Mouse (Mus musculus) embryonic facial prominence, embryonic 13.5 days (tissue): Measurements from ENCODE around the gene Chtop. TPM values are rescaled to one million over a fixed set of nuclear protein-coding genes. Genes with fewer than 3 reads are reported as not detected.

Source experiments
- ATAC-seq: fragments of 200-750 bp; cut with Nextera tagmentation; 2 replicates; pipeline ENCODE4 v1.8.0; 2017; ENCODE audit warnings: low read depth; ENCODE audit not compliant: insufficient number of reproducible peaks, insufficient read depth, low FRiP score, low TSS enrichment
- H3K27ac ChIP-seq: fragments of 300-500 bp; sonication (generic); 2 replicates; pipeline ENCODE4 v1.5.1; 2015; ENCODE audit warnings: moderate library complexity, mild to moderate bottlenecking, inconsistent platforms
- H3K27me3 ChIP-seq: fragments of 300-500 bp; sonication (generic); 2 replicates; pipeline ENCODE4 v1.6.1; 2015; ENCODE audit warnings: mild to moderate bottlenecking, inconsistent platforms
- H3K36me3 ChIP-seq: fragments of 300-500 bp; sonication (generic); 2 replicates; pipeline ENCODE4 v1.6.1; 2015; ENCODE audit warnings: mild to moderate bottlenecking, inconsistent platforms
- H3K4me1 ChIP-seq: fragments of 300-500 bp; sonication (generic); 2 replicates; pipeline ENCODE4 v1.6.1; 2015; ENCODE audit warnings: inconsistent platforms
- H3K4me2 ChIP-seq: fragments of 300-500 bp; sonication (generic); 2 replicates; pipeline ENCODE4 v1.6.1; 2015; ENCODE audit warnings: moderate library complexity, mild to moderate bottlenecking, inconsistent platforms
- H3K4me3 ChIP-seq: fragments of 300-500 bp; sonication (generic); 2 replicates; pipeline ENCODE4 v1.5.1; 2015; ENCODE audit warnings: mild to moderate bottlenecking, inconsistent platforms
- H3K9ac ChIP-seq: fragments of 300-500 bp; sonication (generic); 2 replicates; pipeline ENCODE4 v1.6.1; 2015; ENCODE audit warnings: mild to moderate bottlenecking, inconsistent platforms
- H3K9me3 ChIP-seq: fragments of 300-500 bp; sonication (generic); 2 replicates; pipeline ENCODE4 v1.6.1; 2016; ENCODE audit warnings: inconsistent platforms
- WGBS: fragments of 180-500 bp; shearing (Covaris S2); methylation state at CpG from one replicate; pipeline ENCODE4 v1.1.7; 2015; ENCODE audit warnings: mixed read lengths; 5-methylcytosine and 5-hydroxymethylcytosine counted together
- polyA plus RNA-seq: library from polyadenylated mRNA; unstranded; fragments of >200 nt; fragmentation: Nextera tagmentation; extraction: Ambion mirVana; gene quantifications from 2 replicates; pipeline ENCODE4 v1.2.1, GENCODE M21; 2015

Gene Chtop
- polyA plus RNA-seq, 1 experiment from 2014 or later, result 195 TPM

DNA sequence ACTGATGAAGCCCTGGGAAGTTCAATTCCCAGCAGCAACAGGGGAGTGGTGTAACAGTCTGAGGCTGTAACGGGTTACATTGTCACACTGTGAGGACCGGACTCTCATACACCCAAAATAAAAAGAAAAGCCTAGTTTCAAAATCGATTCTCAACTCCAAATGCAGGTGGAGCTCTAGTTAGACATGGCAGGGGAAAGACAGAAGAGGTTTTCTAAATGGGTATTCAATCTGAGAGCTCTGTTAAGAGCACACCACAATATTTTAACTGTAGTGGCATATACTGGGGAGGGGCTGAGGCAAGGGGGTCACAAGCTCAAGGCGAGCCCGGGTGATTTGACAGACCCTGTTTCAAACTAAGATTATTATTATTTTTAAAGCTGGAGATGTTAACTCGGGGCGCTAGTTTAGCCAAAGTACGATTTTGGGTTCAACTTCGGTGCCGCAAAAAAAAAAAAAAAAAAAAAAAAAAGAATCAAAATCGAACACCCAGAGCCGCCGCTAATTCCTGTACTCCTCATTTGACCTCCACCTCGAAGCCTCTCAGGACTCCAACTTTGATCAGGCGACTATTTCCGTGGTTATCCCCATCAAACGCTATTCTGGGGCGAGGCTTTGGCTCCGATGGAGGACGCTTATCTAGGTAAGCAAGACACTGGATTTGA lies 880 bp downstream of the Chtop start:
- Histone ChIP-seq H3K36me3 (peaks cover 40% of the 10 kb centered on the region), H3K9ac (peak overlapping the region; percentile 99), H3K4me2 (peak overlapping the region; percentile 77), H3K4me1 (peaks cover 17% of the 10 kb centered on the region), H3K4me3 (peak overlapping the region; percentile 95), H3K9me3 (no peaks in the 10 kb centered on the region), H3K27me3 (peaks cover 16% of the 10 kb centered on the region; the same call in 1 of the 2 replicates), H3K27ac (peak overlapping the region; percentile 93)
- WGBS, result 3% methylated on average over 20 of the region's 20 CpGs
- no peak for ATAC-seq

DNA sequence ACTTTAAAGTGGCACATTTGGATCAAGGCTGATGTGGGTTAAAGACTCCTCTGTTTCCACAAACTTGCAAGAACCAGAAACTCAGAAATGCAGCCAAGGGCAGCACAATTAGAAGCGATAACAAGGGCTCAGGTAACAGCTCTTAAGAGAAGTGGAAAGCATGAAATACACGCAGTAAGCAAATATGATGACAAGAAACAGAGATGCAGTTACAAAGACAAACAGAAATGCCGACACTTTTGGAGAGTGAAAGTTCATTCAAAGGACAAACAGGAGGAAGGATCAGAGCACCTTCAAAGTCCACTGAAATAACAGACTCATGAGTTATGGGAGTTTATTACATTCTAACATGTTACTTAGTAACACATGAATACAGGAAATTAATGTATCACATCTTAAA lies 2.9 kb downstream of the Chtop start:
- 85% methylated on average over 3 of the region's 3 CpGs for WGBS
- no peak for ATAC-seq
- H3K4me2 ChIP-seq, result no peak overlapping the region
- peaks cover 16% of the 10 kb centered on the region for H3K4me1 ChIP-seq
- H3K9ac ChIP-seq, result no peak overlapping the region
- no peak overlapping the region for H3K27ac ChIP-seq
- H3K9me3 ChIP-seq, result no peaks in the 10 kb centered on the region
- H3K27me3 ChIP-seq, result 0 out of 2 replicates have a peak, but pooled peaks cover 5% of the 10 kb centered on the region
- no peak overlapping the region for H3K4me3 ChIP-seq
- peaks cover 61% of the 10 kb centered on the region for H3K36me3 ChIP-seq

DNA sequence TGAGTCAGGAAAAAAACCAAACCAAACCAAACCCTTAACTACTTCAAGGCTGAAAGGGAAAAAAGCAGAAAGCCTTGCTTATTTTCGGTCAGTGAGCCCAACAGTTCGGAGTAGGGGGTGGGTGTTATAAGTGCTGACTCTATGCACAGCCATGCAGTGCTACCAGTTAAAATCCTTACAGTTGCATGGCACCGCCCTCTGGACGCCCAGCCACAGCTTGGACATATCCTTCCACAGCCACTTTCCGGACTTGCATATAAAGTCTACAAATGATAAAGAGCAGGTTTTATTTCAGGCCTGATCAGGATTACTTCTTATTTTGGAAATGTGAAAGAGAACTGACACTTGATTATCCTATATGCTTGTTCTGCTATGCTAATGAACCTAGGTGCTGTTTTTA lies 4.1 kb downstream of the Chtop start:
- no peak for ATAC-seq
- WGBS, result 93% methylated on average over 5 of the region's 5 CpGs
- Histone ChIP-seq H3K4me3 (no peak overlapping the region), H3K27ac (no peak overlapping the region), H3K9me3 (no peaks in the 10 kb centered on the region), H3K27me3 (no peaks in the 10 kb centered on the region), H3K4me2 (no peak overlapping the region), H3K36me3 (peaks cover 68% of the 10 kb centered on the region), H3K9ac (no peak overlapping the region), H3K4me1 (peaks cover 16% of the 10 kb centered on the region)

DNA sequence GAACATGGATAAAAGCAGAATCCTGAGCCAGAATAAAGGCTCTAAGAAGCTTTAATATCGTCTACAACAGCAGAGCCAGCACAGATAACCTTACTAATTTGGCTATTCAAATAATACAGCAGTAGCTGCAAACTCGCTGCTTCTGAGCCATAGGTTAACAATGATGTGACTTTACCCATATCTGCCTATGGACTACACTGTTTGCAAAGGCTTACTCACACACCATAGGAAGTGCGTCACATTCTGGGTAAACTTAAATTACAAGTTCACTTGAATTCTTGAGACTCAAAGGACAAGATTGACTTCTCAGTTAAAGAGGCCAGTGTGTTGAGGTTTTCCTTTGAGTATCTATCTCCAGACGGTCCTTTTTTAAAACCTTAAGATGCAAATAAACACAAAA lies 5.9 kb downstream of the Chtop start:
- H3K36me3 ChIP-seq, result peaks cover 85% of the 10 kb centered on the region
- H3K27ac ChIP-seq, result no peak overlapping the region
- no peaks in the 10 kb centered on the region for H3K9me3 ChIP-seq
- H3K4me3 ChIP-seq, result no peak overlapping the region
- no peaks in the 10 kb centered on the region for H3K27me3 ChIP-seq
- peaks cover 13% of the 10 kb centered on the region for H3K4me1 ChIP-seq
- no peak overlapping the region for H3K9ac ChIP-seq
- 85% methylated on average over 4 of the region's 4 CpGs for WGBS
- H3K4me2 ChIP-seq, result no peak overlapping the region
- no peak for ATAC-seq

DNA sequence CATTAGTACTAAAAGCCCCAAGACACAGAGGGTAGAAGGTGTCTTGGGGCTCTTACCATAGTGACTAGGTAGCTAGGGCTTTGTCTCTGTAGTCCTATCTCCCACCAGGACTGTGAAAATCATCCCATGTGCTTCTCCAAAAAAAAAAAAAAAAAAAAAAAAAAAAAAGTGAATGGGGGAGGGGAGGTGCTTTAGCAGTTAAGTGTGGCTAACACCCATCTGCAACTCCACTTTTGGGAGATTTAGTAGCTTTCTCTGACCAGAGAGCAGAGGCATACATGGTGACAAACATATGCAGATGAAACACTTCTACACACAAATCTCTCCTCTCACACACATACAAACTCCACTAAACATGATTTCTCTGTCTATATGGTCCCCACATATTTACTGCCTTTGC lies 11.7 kb downstream of the Chtop start:
- Histone ChIP-seq H3K27me3 (no peaks in the 10 kb centered on the region), H3K9me3 (no peaks in the 10 kb centered on the region), H3K4me1 (no peaks in the 10 kb centered on the region), H3K36me3 (peaks cover 68% of the 10 kb centered on the region), H3K4me3 (no peak overlapping the region), H3K9ac (no peak overlapping the region), H3K4me2 (no peak overlapping the region), H3K27ac (no peak overlapping the region)
- ATAC-seq, result no peak; the same call in 1 of the 2 replicates

DNA sequence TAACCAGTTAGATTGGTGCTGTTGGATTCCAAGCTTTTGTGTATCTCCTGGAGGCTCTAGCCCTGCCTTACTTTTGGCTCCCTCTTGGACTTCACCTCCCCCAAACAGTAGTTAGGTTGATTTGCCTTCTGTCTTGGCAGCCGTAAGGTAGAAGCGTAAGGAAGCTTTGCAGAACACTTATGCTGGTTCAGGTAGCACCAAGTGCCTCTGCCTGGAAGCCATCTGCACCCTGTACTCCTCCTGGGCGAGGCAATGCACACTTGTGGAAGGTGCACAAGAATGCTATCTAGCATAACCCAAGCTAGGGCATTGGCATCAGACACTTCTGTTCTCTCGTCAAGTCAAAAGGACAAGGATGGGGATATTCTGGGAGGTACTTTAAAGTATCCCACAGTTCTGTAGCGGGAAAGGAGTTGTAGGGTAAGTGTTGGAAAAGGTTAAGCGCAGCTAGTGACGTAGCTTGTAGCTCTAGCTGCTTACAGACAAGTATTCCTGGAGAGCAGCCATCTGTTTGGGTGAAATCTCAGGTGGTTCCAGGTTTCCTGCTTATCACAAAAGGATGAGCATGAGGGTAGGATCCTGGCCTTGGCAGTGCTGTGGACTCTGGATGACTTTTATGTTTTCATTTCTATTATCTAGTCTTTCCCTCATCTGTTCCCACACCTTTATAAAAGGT lies 13.3 kb downstream of the Chtop start:
- H3K4me2 ChIP-seq, result no peak overlapping the region
- no peak overlapping the region for H3K9ac ChIP-seq
- no peak overlapping the region for H3K27ac ChIP-seq
- 94% methylated on average over 7 of the region's 7 CpGs for WGBS
- H3K4me1 ChIP-seq, result no peaks in the 10 kb centered on the region
- no peak overlapping the region for H3K4me3 ChIP-seq
- no peaks in the 10 kb centered on the region for H3K9me3 ChIP-seq
- no peaks in the 10 kb centered on the region for H3K27me3 ChIP-seq
- ATAC-seq, result no peak
- H3K36me3 ChIP-seq, result peaks cover 52% of the 10 kb centered on the region

DNA sequence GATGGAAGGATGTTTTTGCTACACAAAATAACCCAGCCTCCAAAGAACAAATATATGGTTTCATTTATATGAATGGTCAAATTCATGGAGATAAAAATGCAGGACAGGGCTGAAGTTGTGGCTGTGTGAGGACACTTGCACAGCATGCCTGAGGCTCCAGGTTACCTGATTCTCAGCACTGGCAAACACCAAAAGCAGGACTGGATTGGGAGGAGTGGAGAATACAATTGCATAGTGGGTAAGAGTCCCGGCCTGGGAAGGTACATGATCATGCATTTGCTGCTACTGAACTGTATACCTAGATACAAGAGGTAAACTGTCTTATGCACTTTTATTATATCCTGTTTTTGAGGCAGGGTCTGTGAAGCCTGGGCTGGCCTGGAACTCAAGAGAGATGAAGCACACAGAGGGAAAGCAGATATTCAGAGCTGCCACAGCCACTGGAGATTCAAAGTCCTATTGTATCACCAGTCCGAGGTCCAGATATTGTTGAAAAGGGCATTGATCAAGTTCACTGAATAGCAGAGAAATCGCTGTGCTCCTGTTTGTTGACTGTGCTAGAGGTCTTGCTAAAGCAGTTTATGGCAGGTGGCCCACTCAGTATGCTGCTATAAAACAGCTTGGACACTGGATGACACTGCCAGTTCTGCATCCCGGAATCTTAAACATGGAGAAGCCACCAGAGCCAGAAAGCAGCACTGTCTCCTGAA lies 15.3 kb downstream of the Chtop start:
- 0 out of 2 replicates have a peak overlapping the region, but pooled peaks have one; percentile 0 for H3K27ac ChIP-seq
- ATAC-seq, result no peak
- H3K27me3 ChIP-seq, result no peaks in the 10 kb centered on the region
- WGBS, result 67% methylated on average over 4 of the region's 4 CpGs
- H3K9ac ChIP-seq, result no peak overlapping the region
- H3K4me3 ChIP-seq, result no peak overlapping the region
- H3K9me3 ChIP-seq, result no peaks in the 10 kb centered on the region
- H3K36me3 ChIP-seq, result peaks cover 43% of the 10 kb centered on the region
- no peak overlapping the region for H3K4me2 ChIP-seq
- peaks cover 10% of the 10 kb centered on the region for H3K4me1 ChIP-seq

DNA sequence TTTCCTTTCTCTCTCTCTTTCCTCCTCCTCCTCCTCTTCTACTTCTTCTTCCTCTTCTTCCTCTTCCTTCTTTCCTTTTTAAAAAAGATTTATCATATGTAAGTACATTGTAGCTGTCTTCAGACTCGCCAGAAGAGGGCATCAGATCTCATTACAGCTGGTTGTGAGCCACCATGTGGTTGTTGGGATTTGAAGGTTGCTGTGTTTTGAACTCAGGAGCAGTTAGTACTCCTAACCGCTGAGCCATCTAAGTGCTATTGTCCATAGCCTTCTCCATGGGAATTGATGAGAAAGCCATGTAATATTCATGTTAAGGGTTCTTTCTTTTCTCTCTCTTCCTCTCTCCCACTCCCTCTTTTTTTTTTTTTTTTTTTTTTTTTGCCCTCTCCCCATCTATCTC lies 17.9 kb downstream of the Chtop start:
- Histone ChIP-seq H3K4me1 (peaks cover 10% of the 10 kb centered on the region), H3K4me3 (no peak overlapping the region), H3K27me3 (no peaks in the 10 kb centered on the region), H3K9ac (no peak overlapping the region), H3K4me2 (no peak overlapping the region), H3K36me3 (peaks cover 39% of the 10 kb centered on the region), H3K27ac (no peak overlapping the region), H3K9me3 (no peaks in the 10 kb centered on the region)
- WGBS, result 44% methylated on average over 2 of the region's 2 CpGs
- ATAC-seq, result no peak

DNA sequence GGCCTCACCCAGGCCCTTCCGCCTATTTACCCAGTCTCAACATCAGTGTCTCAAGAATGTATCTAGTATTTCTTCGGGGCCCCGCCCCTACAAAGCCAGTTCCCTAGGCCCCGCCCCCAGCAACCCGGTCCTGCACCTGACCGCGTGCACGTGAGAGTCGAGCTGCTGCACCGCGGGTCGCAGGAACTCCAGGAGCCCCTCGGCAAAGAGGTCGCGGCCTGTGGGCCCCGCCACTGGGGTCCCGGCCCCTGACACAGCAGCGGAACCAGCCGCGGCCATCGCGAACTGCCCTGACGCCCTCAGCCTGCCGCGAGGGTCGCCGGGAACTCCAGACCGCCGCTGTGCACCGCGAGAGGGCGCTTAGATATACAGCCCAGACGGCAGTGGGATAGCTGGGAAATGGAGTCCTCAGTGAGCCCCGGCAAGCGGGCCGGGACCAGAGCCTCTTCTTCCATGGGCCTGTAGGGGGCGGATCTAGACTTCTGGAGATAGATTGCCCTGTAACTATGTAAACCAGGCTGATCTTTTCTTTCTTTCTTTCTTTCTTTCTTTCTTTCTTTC lies 18.5 kb downstream of the Chtop start, which contains the start of gene Snapin:
TSS of gene Snapin (minus strand) at position 338 of the 561 bp plus-strand sequence.
- Histone ChIP-seq H3K4me3 (peak within 1 kb of the TSS; percentile 70), H3K4me1 (peaks cover 10% of the 10 kb centered on the region), H3K9me3 (no peaks in the 10 kb centered on the region), H3K36me3 (peaks cover 41% of the 10 kb centered on the region), H3K4me2 (peak within 1 kb of the TSS; percentile 71), H3K27me3 (no peaks in the 10 kb centered on the region), H3K9ac (peak within 1 kb of the TSS; percentile 80), H3K27ac (peak within 1 kb of the TSS; percentile 64)
- peak; percentile 95 for ATAC-seq
- under 1% methylated on average over 37 of the region's 37 CpGs for WGBS

DNA sequence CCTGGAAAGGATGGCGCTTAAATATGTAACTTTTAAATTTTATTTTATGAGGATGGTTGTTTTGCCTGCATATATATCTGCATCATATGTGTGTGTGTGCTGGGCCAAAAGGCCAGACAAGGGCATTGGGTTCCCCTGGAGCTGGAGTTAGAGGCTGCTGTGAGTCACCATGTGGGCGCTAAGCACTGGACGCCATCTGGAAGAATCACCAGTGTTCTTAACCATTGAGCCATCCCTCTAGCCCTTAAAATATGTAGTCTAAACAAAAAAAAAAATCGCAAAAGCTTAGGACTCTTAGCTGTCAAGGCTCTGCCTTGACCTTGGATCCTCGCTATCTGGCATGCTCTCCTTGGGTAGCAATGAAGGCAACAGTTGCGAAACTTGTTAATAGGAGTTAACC lies 20.7 kb downstream of the Chtop start:
- Histone ChIP-seq H3K27ac (no peak overlapping the region), H3K4me2 (no peak overlapping the region), H3K9ac (no peak overlapping the region), H3K27me3 (no peaks in the 10 kb centered on the region), H3K9me3 (no peaks in the 10 kb centered on the region), H3K4me1 (peaks cover 10% of the 10 kb centered on the region), H3K36me3 (peaks cover 56% of the 10 kb centered on the region), H3K4me3 (no peak overlapping the region)
- ATAC-seq, result no peak
- 88% methylated on average over 6 of the region's 6 CpGs for WGBS

DNA sequence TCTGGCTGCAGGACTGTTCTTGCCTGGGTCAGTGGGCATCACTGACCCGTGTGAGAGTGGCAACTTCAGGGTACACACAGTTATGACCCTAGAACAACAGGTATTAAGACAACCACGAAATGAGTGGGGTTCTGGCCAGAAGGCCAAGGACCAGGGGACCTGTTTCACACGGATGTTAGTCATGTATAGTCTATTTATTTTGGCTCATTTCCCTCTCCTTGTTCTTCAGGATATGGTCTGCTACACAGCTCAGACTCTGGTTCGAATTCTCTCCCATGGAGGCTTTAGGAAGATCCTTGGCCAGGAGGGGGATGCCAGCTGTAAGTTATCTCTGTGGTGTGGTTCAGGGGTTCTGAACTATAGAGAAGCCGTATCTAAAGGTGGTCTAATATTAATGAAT lies 22.3 kb downstream of the Chtop start:
- H3K27me3 ChIP-seq, result no peaks in the 10 kb centered on the region
- peaks cover 10% of the 10 kb centered on the region for H3K4me1 ChIP-seq
- peaks cover 71% of the 10 kb centered on the region for H3K36me3 ChIP-seq
- no peak overlapping the region for H3K4me3 ChIP-seq
- H3K9ac ChIP-seq, result no peak overlapping the region
- H3K27ac ChIP-seq, result no peak overlapping the region
- ATAC-seq, result no peak
- H3K4me2 ChIP-seq, result no peak overlapping the region
- WGBS, result 80% methylated on average over 5 of the region's 5 CpGs
- H3K9me3 ChIP-seq, result no peaks in the 10 kb centered on the region
